Mouse (Mus musculus) MEL (cell line): ENCODE data around the gene Nfia. TPM values are rescaled to one million over a fixed set of nuclear protein-coding genes. Genes with fewer than 3 reads are reported as not detected.
A peak's percentile ranks its signal among the peaks of the same experiment; 100 is the strongest.

Experiments used
- DNase-seq: peaks from one replicate; pipeline ENCODE4 v3.0.0; 2011; ENCODE audit warnings: low read depth, low spot score
- H3K27ac ChIP-seq: 2 replicates; pipeline ENCODE4 v1.5.1; 2012; ENCODE audit warnings: low read depth, mild to moderate bottlenecking, control low read depth, low read length, moderate library complexity; ENCODE audit not compliant: control insufficient read depth
- H3K27me3 ChIP-seq, 2 experiments: fragments of 150-350 bp in 1 of 2; sonication (generic) in 1 of 2; 2 replicates each; pipeline ENCODE4 v1.6.1; 2012; ENCODE audit warnings: low read length in 2 of 2, mild to moderate bottlenecking in 2 of 2, improper control_type of control experiment in 1 of 2, moderate library complexity in 1 of 2; ENCODE audit not compliant: insufficient read depth in 2 of 2, control insufficient read depth in 1 of 2
- H3K36me3 ChIP-seq, 2 experiments: 2 replicates each; pipeline ENCODE4 v1.6.1; 2012 to 2014; ENCODE audit warnings: low read length in 2 of 2, improper control_type of control experiment in 1 of 2, inconsistent platforms in 1 of 2, mild to moderate bottlenecking in 1 of 2; ENCODE audit not compliant: insufficient read depth in 2 of 2, control insufficient read depth in 1 of 2
- H3K4me1 ChIP-seq, 2 experiments: fragments of 150-350 bp in 1 of 2; sonication (generic) in 1 of 2; 2 replicates each; pipeline ENCODE4 v1.6.1; 2012; ENCODE audit warnings: low read length in 2 of 2, improper control_type of control experiment in 1 of 2, mild to moderate bottlenecking in 1 of 2; ENCODE audit not compliant: insufficient read depth in 2 of 2, control insufficient read depth in 1 of 2
- H3K4me3 ChIP-seq, 2 experiments: fragments of 150-350 bp in 1 of 2; sonication (generic) in 1 of 2; 2 replicates each; pipeline ENCODE4 v1.5.1; 2012; ENCODE audit warnings: low read depth in 2 of 2, low read length in 2 of 2, mild to moderate bottlenecking in 2 of 2, moderate library complexity in 2 of 2, control low read depth in 1 of 2, improper control_type of control experiment in 1 of 2; ENCODE audit not compliant: control insufficient read depth in 1 of 2, insufficient read depth in 1 of 2
- H3K79me2 ChIP-seq: 2 replicates; pipeline ENCODE4 v1.6.1; 2012; ENCODE audit warnings: mild to moderate bottlenecking, low read length, moderate library complexity; ENCODE audit not compliant: control insufficient read depth, poor library complexity, insufficient read depth
- H3K9ac ChIP-seq: 2 replicates; pipeline ENCODE4 v1.6.1; 2012; ENCODE audit warnings: low read depth, mild to moderate bottlenecking, control low read depth, low read length, moderate library complexity; ENCODE audit not compliant: control insufficient read depth, poor library complexity, severe bottlenecking
- H3K9me3 ChIP-seq: fragments of 150-350 bp; sonication (generic); replicated peaks from 2 replicates; pipeline ENCODE4 v1.6.1; 2012; ENCODE audit warnings: mild to moderate bottlenecking, low read length, improper control_type of control experiment, moderate library complexity; ENCODE audit not compliant: insufficient read depth
- CHD1 ChIP-seq: IDR thresholded peaks from 2 replicates; pipeline ENCODE4 v1.6.1; 2012; ENCODE audit warnings: low read depth, mild to moderate bottlenecking, inconsistent platforms, low read length, improper control_type of control experiment
- CHD2 ChIP-seq: IDR thresholded peaks from 2 replicates; pipeline ENCODE4 v1.6.1; 2011; ENCODE audit warnings: low read length, improper control_type of control experiment
- E2F4 ChIP-seq: IDR thresholded peaks from 2 replicates; pipeline ENCODE4 v1.6.1; 2011; ENCODE audit warnings: low read depth, low read length, improper control_type of control experiment, borderline replicate concordance
- ELF1 ChIP-seq: IDR thresholded peaks from 2 replicates; pipeline ENCODE4 v1.6.1; 2014; ENCODE audit warnings: low read depth, mild to moderate bottlenecking, inconsistent platforms, low read length, improper control_type of control experiment, moderate library complexity
- EP300 ChIP-seq, 2 experiments: IDR thresholded peaks; 2 replicates each; pipeline ENCODE4 v1.6.1; 2011; ENCODE audit warnings: improper control_type of control experiment in 2 of 2, low read length in 2 of 2, low read depth in 1 of 2, mild to moderate bottlenecking in 1 of 2
- GATA1 ChIP-seq: IDR thresholded peaks from 2 replicates; pipeline ENCODE4 v1.6.1; 2011; ENCODE audit warnings: low read depth, low read length, improper control_type of control experiment
- HCFC1 ChIP-seq: IDR thresholded peaks from 2 replicates; pipeline ENCODE4 v1.6.1; 2012; ENCODE audit warnings: low read depth, mild to moderate bottlenecking, inconsistent platforms, low read length, improper control_type of control experiment, moderate library complexity
- KAT2A ChIP-seq: conservative IDR thresholded peaks from 2 replicates; pipeline ENCODE4 v1.6.1; 2012; ENCODE audit warnings: low read depth, low read length, improper control_type of control experiment, inconsistent platforms
- MAFK ChIP-seq: IDR thresholded peaks from 2 replicates; pipeline ENCODE4 v1.6.1; 2011; ENCODE audit warnings: low read depth, mild to moderate bottlenecking, low read length, improper control_type of control experiment, borderline replicate concordance
- MYB ChIP-seq: IDR thresholded peaks from 2 replicates; pipeline ENCODE4 v1.6.1; 2011; ENCODE audit warnings: mild to moderate bottlenecking, low read depth, low read length, improper control_type of control experiment
- MYC ChIP-seq: IDR thresholded peaks from 2 replicates; pipeline ENCODE4 v1.6.1; 2011; ENCODE audit warnings: low read depth, mild to moderate bottlenecking, low read length, improper control_type of control experiment, moderate library complexity
- NRF1 ChIP-seq: IDR thresholded peaks from 2 replicates; pipeline ENCODE4 v1.6.1; 2014; ENCODE audit warnings: low read depth, mild to moderate bottlenecking, inconsistent platforms, low read length, improper control_type of control experiment, moderate library complexity; ENCODE audit not compliant: poor library complexity, insufficient read depth, severe bottlenecking
- POLR2A ChIP-seq, 2 experiments: IDR thresholded peaks; 2 replicates each; pipeline ENCODE4 v1.6.1; 2011 to 2012; ENCODE audit warnings: low read length in 2 of 2, mild to moderate bottlenecking in 2 of 2, control low read depth in 1 of 2, improper control_type of control experiment in 1 of 2, low read depth in 1 of 2, moderate library complexity in 1 of 2; ENCODE audit not compliant: control insufficient read depth in 1 of 2, insufficient read depth in 1 of 2, poor library complexity in 1 of 2
- POLR2AphosphoS2 ChIP-seq: IDR thresholded peaks from 2 replicates; pipeline ENCODE4 v1.6.1; 2011; ENCODE audit warnings: low read length, improper control_type of control experiment
- RAD21 ChIP-seq: IDR thresholded peaks from 2 replicates; pipeline ENCODE4 v1.6.1; 2011; ENCODE audit warnings: mild to moderate bottlenecking, low read depth, low read length, improper control_type of control experiment
- SMC3 ChIP-seq: IDR thresholded peaks from 2 replicates; pipeline ENCODE4 v1.6.1; 2011; ENCODE audit warnings: low read depth, low read length, improper control_type of control experiment
- TBP ChIP-seq: IDR thresholded peaks from 2 replicates; pipeline ENCODE4 v1.8.0; 2011; ENCODE audit warnings: low read depth, low read length, improper control_type of control experiment
- USF1 ChIP-seq: IDR thresholded peaks from 2 replicates; pipeline ENCODE4 v1.6.1; 2014; ENCODE audit warnings: low read depth, mild to moderate bottlenecking, inconsistent platforms, low read length, improper control_type of control experiment, moderate library complexity
- USF2 ChIP-seq, 2 experiments: IDR thresholded peaks; 2 replicates each; pipeline ENCODE4 v1.6.1; 2011 to 2012; ENCODE audit warnings: improper control_type of control experiment in 2 of 2, low read length in 2 of 2, borderline replicate concordance in 1 of 2, inconsistent platforms in 1 of 2, low read depth in 1 of 2, mild to moderate bottlenecking in 1 of 2; ENCODE audit not compliant: insufficient read depth in 1 of 2
- ZNF384 ChIP-seq: IDR thresholded peaks from 2 replicates; pipeline ENCODE4 v1.6.1; 2012; ENCODE audit warnings: low read depth, mild to moderate bottlenecking, inconsistent platforms, low read length, improper control_type of control experiment
- polyA plus RNA-seq, 2 experiments: library from polyadenylated mRNA; stranded (reverse) in 1 of 2; unstranded in 1 of 2; fragments of >175 nt in 1 of 2; fragments of >200 nt in 1 of 2; gene quantifications; 2 replicates each; pipeline versions ENCODE4 v1.2.1 to v1.2.4; 2012; ENCODE audit warnings: low replicate concordance in 2 of 2, low read depth in 1 of 2; ENCODE audit not compliant: insufficient read length in 2 of 2, insufficient read depth in 1 of 2, missing spikeins in 1 of 2
- total RNA-seq: library from RNA; depleted of rRNA; stranded (reverse); fragments of 300-350 nt; gene quantifications from 2 replicates; pipeline ENCODE4 v1.2.3, GENCODE M21; 2012

Nfia gene
- total and polyA plus RNA-seq, 3 experiments: 10.2 to 20.5 (median 13.4) TPM

DNA sequence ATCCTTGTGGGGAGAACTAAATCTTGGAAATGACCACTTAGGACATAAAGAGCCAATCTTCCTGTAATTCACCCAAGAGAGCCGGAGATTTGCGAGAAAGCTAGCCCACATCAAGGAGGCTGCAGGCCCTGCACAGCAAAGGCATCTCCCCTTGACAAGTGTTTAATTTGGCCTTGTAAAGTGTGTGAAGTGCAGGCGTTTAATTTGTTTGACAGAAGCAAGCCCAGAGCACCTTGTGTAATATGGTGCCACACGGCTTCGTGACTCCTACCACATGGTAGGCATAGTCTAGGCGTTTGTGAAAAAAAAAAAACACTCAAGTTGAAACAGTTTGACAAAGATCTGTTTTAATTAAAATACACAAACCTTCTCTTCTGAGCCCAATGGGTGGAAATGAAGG lies 42.5 kb upstream of the Nfia start:
- H3K27ac ChIP-seq: no peak overlapping the region
- peaks cover 2 to 4% of the 10 kb centered on the region in 2 experiments; a peak in 3 of 4 replicates for H3K4me1 ChIP-seq
- TF ChIP-seq E2F4 (no peak), TBP (no peak), POLR2AphosphoS2 (no peak), HCFC1 (no peak), MYC (no peak), NRF1 (no peak), CHD2 (no peak), POLR2A (IDR thresholded peaks at IDR 0.05; ENCODE audit: control insufficient read depth in 1 of 2, insufficient read depth in 1 of 2, low read depth in 1 of 2, low read length in 2 of 2, poor library complexity in 1 of 2) (no peak), ELF1 (no peak)
- TF ChIP-seq, all 39 proteins: peak for 0
- Histone ChIP-seq H3K9me3 (no peaks in the 10 kb centered on the region), H3K79me2 (no peaks in the 10 kb centered on the region), H3K9ac (no peak overlapping the region), H3K27me3 (no peaks in the 10 kb centered on the region; a peak in 1 of 4 replicates), H3K36me3 (peaks cover 0 to 12% of the 10 kb centered on the region in 2 experiments; a peak in 2 of 4 replicates), H3K4me3 (no peak overlapping the region)
- DNase-seq: no peak

DNA sequence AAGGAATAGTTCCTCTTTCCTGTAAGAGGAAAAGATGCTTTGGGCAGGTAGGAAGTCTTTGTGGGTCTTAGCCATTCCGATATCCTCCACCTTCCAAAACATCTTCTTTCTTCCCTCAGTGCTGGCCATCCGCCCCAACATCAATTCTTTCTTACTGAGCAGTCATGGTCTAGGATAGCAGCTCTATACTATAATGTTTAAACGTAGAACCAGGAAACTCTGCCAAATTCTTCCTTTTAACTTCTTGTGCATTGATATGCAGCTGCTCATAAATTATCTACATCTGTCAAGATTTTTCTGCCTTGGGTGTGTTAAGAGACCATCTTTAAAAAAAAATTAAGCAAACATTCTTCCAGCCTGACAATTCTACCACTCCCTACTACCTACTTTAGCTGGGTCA lies 42.1 kb upstream of the Nfia start:
- H3K36me3 ChIP-seq: peaks cover 0 to 12% of the 10 kb centered on the region in 2 experiments; a peak in 2 of 4 replicates
- H3K9me3 ChIP-seq: no peaks in the 10 kb centered on the region
- H3K27ac ChIP-seq: no peak overlapping the region
- peaks cover 2 to 4% of the 10 kb centered on the region in 2 experiments; a peak in 3 of 4 replicates for H3K4me1 ChIP-seq
- no peaks in the 10 kb centered on the region for H3K79me2 ChIP-seq
- no peaks in the 10 kb centered on the region; a peak in 1 of 4 replicates for H3K27me3 ChIP-seq
- no peak overlapping the region for H3K4me3 ChIP-seq
- H3K9ac ChIP-seq: no peak overlapping the region
- peak; percentile 24 for DNase-seq
- no peak for TF ChIP-seq GATA1
- TF ChIP-seq RAD21: no peak
- no peak for TF ChIP-seq MAFK
- TF ChIP-seq ELF1: no peak
- no peak for TF ChIP-seq HCFC1
- no peak for TF ChIP-seq USF2 (IDR thresholded peaks at IDR 0.05; ENCODE audit: borderline replicate concordance in 1 of 2, insufficient read depth in 1 of 2, low read depth in 1 of 2, low read length in 2 of 2)
- no peak for TF ChIP-seq CHD2
- no peak for TF ChIP-seq POLR2AphosphoS2
- TF ChIP-seq MYC: no peak
- TF ChIP-seq USF1: no peak
- no peak for TF ChIP-seq MYB
- no peak for TF ChIP-seq SMC3
- no peak for TF ChIP-seq KAT2A
- no peak for TF ChIP-seq CHD1
- no peak for TF ChIP-seq NRF1
- 0 out of 2 replicates have a peak, but pooled peaks have one; percentile 10 for TF ChIP-seq ZNF384
- TF ChIP-seq EP300 (IDR thresholded peaks at IDR 0.05; ENCODE audit: low read depth in 1 of 2, low read length in 2 of 2): peak in 1 of 2 experiments; percentile 18; a peak in 1 of 4 replicates
